Mouse (Mus musculus): Measurements from ENCODE around the gene Dctpp1. TPM values are rescaled to one million over a fixed set of nuclear protein-coding genes. Genes with fewer than 3 reads are reported as not detected.
"Not testable (repeated sequence)": the region's sequence is repeated elsewhere in the genome, so short reads cannot be mapped to it uniquely, and the experiment has no call there.

The Dctpp1 gene
- total RNA-seq, 2 experiments from 2014 or later = 60.7 to 65.0 TPM

GRCm38 (mm10) chr7:127270666-127271065 lies 10.2 kb upstream of the Dctpp1 start:
- no peak for DNase-seq

GRCm38 (mm10) chr7:127270256-127270655 lies 9.7 kb upstream of the Dctpp1 start:
- no peak for DNase-seq

DNA sequence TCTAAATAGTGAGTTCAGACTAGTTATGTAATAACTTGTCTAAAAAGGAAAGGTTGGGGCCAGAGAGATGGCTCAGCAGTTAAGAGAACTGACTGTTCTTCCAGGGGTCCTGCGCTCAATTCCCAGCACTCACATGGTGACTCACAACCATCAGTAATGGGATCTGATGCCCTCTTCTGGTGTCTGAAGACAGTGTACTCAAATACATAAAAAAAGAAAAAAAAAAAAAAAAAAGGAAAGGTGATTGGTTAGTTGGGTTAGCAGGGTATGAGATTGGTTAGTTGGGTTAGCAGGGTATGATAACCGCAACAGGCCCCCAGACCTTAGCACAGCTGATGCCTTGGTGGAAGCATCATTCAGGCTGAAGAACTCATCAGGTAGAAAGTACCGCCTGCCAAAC lies 3.0 kb upstream of the Dctpp1 start:
- no peak for DNase-seq

DNA sequence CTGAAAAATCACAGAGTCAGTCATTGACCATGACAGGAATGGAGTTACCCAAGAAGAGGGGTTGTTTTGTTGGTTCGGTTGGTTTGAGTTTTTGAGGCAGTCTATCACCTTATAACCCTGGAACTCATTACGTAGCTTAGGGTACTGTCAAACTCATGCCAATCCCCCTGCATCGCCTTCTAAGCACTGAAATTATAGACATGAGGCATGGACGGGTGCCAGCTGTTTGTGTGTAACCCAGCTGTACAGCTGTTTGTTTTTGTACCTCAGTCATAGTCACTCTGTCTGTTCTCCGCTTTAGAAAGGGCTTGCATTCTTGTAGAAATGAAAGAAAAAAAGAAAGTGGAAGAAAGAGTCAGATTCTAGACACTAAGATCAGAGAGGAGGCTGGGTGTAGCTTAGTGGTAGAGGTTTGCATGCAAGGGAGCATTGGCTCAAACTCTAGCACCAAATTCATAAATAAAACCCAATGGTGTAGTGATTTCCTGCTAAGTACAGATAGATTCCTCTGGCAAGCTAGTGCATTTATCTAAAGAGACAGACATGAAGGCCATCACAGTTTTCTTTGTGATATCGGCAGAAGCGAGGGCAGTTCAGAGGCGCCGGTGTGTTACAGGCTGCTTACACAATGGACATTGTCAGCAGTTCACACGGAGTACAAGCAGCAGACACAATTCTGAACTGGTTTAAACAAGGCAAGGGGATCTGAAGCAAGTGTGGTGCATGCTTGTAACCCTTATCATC lies 1.9 kb upstream of the Dctpp1 start:
- DNase-seq = no peak

GRCm38 (mm10) chr7:127259186-127259905 lies 1.2 kb downstream of the Dctpp1 start:
- no peak for DNase-seq

- DNase-seq = no peak
Observed at GRCm38 (mm10) chr7:127256518-127256917, 4.0 kb downstream of the Dctpp1 start.

DNA sequence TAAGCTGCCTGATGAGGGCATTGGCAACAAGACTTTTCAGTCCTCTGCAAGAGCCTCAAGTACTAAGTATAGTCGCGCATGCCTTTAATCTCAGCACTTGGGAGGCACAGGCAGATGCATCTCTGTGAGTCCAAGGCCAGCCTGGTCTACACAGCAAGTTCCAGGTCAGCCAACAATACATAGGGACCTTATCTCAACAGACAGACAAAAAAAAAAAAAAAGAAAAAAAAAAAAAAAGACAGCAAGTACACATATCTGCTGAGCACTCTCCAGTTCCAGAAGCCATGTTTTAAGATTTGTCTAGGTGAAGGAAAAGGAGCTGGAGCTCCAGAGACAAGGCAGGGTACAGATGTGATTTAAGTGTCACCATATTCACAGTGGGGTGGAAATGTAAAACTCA lies 4.5 kb downstream of the Dctpp1 start:
- DNase-seq = no peak

GRCm38 (mm10) chr7:127255008-127255407 lies 5.5 kb downstream of the Dctpp1 start:
- DNase-seq = no peak

- peak; percentile 96 for DNase-seq
Observed at GRCm38 (mm10) chr7:127253821-127254769, 6.4 kb downstream of the Dctpp1 start.

GRCm38 (mm10) chr7:127253341-127253740 lies 7.2 kb downstream of the Dctpp1 start:
- DNase-seq = no peak

GRCm38 (mm10) chr7:127252414-127252813 lies 8.1 kb downstream of the Dctpp1 start:
- no peak for DNase-seq

- DNase-seq = not testable (repeated sequence)
Observed at GRCm38 (mm10) chr7:127250511-127250910, 10.0 kb downstream of the Dctpp1 start.

DNA sequence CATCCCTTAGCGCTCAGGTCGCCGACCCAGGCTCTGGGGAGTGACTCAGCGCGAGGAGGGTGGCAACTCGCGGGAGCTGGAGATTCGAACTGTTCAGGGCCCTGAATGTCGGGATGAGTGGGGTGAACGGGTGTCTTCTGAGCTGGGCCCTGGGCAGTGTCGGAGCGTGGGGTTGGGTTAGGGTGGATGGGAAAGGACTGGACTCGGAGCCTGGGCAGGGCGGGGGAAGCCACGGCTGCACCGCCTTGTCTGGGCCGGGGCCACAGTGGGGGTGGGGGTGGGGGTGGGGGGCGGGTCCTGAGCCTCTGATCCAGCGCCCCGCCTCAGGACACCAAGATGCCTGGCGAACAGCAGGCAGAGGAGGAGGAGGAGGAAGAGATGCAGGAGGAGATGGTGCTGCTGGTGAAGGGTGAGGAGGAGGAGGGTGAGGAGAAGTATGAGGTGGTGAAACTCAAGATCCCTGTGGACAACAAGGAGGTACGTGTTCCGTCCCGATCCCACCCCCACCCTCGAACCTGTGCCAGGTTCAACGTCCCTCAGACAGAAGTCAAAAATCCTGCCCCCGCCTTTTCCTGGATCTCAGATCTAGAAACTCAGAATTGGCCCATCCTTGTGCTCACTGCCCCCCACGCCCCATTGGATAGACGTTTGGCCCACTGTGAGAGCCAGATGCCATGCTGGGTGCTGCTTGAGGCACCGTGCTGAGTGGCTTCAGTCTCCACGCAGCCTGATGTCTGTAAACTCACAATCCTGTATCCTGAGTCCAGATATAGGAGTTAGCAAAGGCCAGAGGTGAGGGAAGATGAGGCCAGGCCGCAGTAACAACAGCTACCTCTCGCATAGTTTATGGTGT lies 15.6 kb downstream of the Dctpp1 start:
- DNase-seq = no peak

GRCm38 (mm10) chr7:127243870-127244657 lies 16.4 kb downstream of the Dctpp1 start, which contains the start of gene Zfp771:
TSS of gene Zfp771 (plus strand) at chr7:127244274.
- peak; percentile 98 for DNase-seq

- no peak for DNase-seq
Observed at GRCm38 (mm10) chr7:127243361-127243867, 17.1 kb downstream of the Dctpp1 start.

- peak; percentile 38 for DNase-seq
Observed at GRCm38 (mm10) chr7:127234777-127235176, 25.7 kb downstream of the Dctpp1 start.

- DNase-seq = no peak
Observed at GRCm38 (mm10) chr7:127233765-127234164, 26.7 kb downstream of the Dctpp1 start.

DNA sequence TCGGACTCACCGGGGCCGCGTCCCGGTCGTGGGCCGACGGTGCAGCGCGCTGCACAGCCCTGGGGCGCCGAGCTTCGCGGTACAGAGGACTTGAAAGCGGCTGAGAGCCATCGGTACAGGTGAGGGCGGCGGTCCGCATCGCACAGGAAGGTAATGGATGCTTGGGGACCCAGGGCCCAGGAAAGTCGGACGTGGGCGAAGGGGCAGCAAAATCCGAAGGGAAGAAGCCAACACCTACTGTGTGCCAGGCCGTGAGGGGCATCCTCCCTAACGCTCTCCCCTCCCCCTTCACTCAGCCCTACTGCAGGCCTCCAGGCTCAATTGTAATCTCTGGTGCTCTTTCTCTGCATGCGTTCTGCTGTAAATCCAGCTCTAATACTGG lies 27.1 kb downstream of the Dctpp1 start:
- no peak for DNase-seq

- peak; percentile 91 for DNase-seq
Observed at GRCm38 (mm10) chr7:127232622-127233367, 27.7 kb downstream of the Dctpp1 start, which contains the start of the genes Zfp553 and Sept1. TSS of gene Zfp553 (plus strand) at chr7:127233061. TSS of gene Sept1 (minus strand) at chr7:127233130.
